In genomic region chr16:20611357-20612227, GRCm38 (mm10) we compare ENCODE assay signal across 8 mouse cellular contexts. TPM values are rescaled to one million over a fixed set of nuclear protein-coding genes. Genes with fewer than 3 reads are reported as not detected.
DNase-seq lines count a peak whose midpoint lies in the region; ATAC-seq and TF ChIP-seq lines count a peak whose summit lies in the region.

Gene Eef1akmt4, plus strand, starts transcription at chr16:20611593.
Gene Gm49333, plus strand, starts transcription at chr16:20611610.
Gene Alg3, minus strand, starts transcription at chr16:20611735.

- in situ Hi-C loops in Patski (cut with MboI; ENCODE audit: low pct_unique_long_range_greater_than_20kb) = loop anchor here (5.0 kb wide), 1 partner anchor 64 kb away; the partner anchor contains the start of gene Abcf3

- POLR2A ChIA-PET in Patski (lab: Charles Lee) = interaction anchor here (0.7 to 1.5 kb wide), 4 partner anchors 9 to 74 kb away, joined by 3 to 4 read pairs (median 4); no protein-coding TSS in a partner anchor

- ATAC-seq in Patski = peak; percentile 98
- peak; percentile 92 for ATAC-seq in hindbrain, embryonic 12.5 days (ENCODE audit: low FRiP score)

- H3K9me3 ChIP-seq in hindbrain, embryonic 12.5 days (replicated peaks) = no peaks in the 10 kb centered on the region

- H3K4me1 ChIP-seq in hindbrain, embryonic 12.5 days = peaks cover 18% of the 10 kb centered on the region

- peak within 1 kb of the TSS; percentile 79 for H3K4me3 ChIP-seq in hindbrain, embryonic 12.5 days

- DNase-seq in Patski (ENCODE audit: low read depth, low spot score) = peak; percentile 68
- peak; percentile 88 to 89 for DNase-seq in cerebellum, postnatal 10 days
- peak; percentile 76 to 77 for DNase-seq in frontal cortex, adult 2 months (ENCODE audit: extremely low spot score in 1 of 2, low spot score in 1 of 2)
- DNase-seq in layer of hippocampus, postnatal 36 days = peak; percentile 75 to 77
- DNase-seq in lung, postnatal 4 days = peak; percentile 90 to 92
- DNase-seq in retina, postnatal 1 day = peak; percentile 96
- peak; percentile 85 for DNase-seq in thymus, postnatal 4 days

- no peaks in the 10 kb centered on the region for H3K27me3 ChIP-seq in Patski
- no peaks in the 10 kb centered on the region for H3K27me3 ChIP-seq in hindbrain, embryonic 12.5 days

- WGBS in hindbrain, embryonic 12.5 days = 2% methylated on average over 41 of the region's 41 CpGs

- peak within 1 kb of the TSS; percentile 90 for H3K27ac ChIP-seq in hindbrain, embryonic 12.5 days

- CTCF ChIA-PET in Patski (lab: Charles Lee) = interaction anchor here (0.9 to 1.2 kb wide), 5 partner anchors 9 to 114 kb away, joined by 3 to 5 read pairs (median 3); partner anchors contain the start of gene Camk2n2

- H3K36me3 ChIP-seq in hindbrain, embryonic 12.5 days = peaks cover 19% of the 10 kb centered on the region

- no peak for TF ChIP-seq CTCF in Patski (IDR thresholded peaks at IDR 0.05)

- peak within 1 kb of the TSS; percentile 81 for H3K4me2 ChIP-seq in hindbrain, embryonic 12.5 days (replicated peaks)

- peak within 1 kb of the TSS; percentile 90 for H3K9ac ChIP-seq in hindbrain, embryonic 12.5 days

RNA-seq across cellular contexts. Expression of gene Eef1akmt4, which starts in this region (rescaled TPM):
- 8.6 TPM for polyA plus RNA-seq in Patski (2021)
- 2.3 and 3.2 TPM in 2 replicates for polyA plus RNA-seq in frontal cortex, adult 2 months (2012; rRNA removed)
- 16.6 and 20.1 TPM in 2 replicates for polyA plus RNA-seq in hindbrain, embryonic 12.5 days (2016; fragmentation: Nextera tagmentation; extraction: Ambion mirVana)
- 1 to 10 TPM; 2.5 to 2.9 TPM for total RNA-seq in layer of hippocampus, postnatal 36 days (2021)

RNA-seq across cellular contexts. Expression of gene Gm49333, which starts in this region (rescaled TPM):
- 0.03 TPM for polyA plus RNA-seq in Patski (2021)
- 0.14 TPM in 1 of 2 replicates, not detected in the other for polyA plus RNA-seq in frontal cortex, adult 2 months (2012; rRNA removed)
- polyA plus RNA-seq in hindbrain, embryonic 12.5 days (2016; fragmentation: Nextera tagmentation; extraction: Ambion mirVana) = 0.20 TPM in 1 of 2 replicates, not detected in the other
- not detected for total RNA-seq in layer of hippocampus, postnatal 36 days (2021)

RNA-seq across cellular contexts. Expression of gene Alg3, which starts in this region (rescaled TPM):
- polyA plus RNA-seq in Patski (2021) = 21.5 TPM
- 19.0 and 21.1 TPM in 2 replicates for polyA plus RNA-seq in frontal cortex, adult 2 months (2012; rRNA removed)
- polyA plus RNA-seq in hindbrain, embryonic 12.5 days (2016; fragmentation: Nextera tagmentation; extraction: Ambion mirVana) = 40.0 and 42.6 TPM in 2 replicates
- 10 to 100 TPM; 11.9 to 13.2 TPM for total RNA-seq in layer of hippocampus, postnatal 36 days (2021)

Comparison
In these comparisons a context has a peak if more than half of its experiments do, and no peak if none do; other contexts are left out.
1. Peak in every context shown above with its lines: DNase-seq, ATAC-seq, H3K4me3 ChIP-seq and H3K27ac ChIP-seq.